Mouse (Mus musculus): ENCODE measurements around the gene Taar7f. TPM values are rescaled to one million over a fixed set of nuclear protein-coding genes. Genes with fewer than 3 reads are reported as not detected.

The Taar7f gene
- polyA plus RNA-seq (2014; fragmentation: Nextera tagmentation; extraction: Ambion mirVana) = not detected in 2 replicates

- H3K4me3 ChIP-seq (ENCODE audit: low read depth, low read length) = no peak within 1 kb of the TSS
- ATAC-seq (ENCODE audit: insufficient number of reproducible peaks, low FRiP score, low TSS enrichment, low read depth) (no peak), DNase-seq (ENCODE audit: low spot score) (no peak)
- no peaks in the 10 kb centered on the region for H3K4me1 ChIP-seq (ENCODE audit: control insufficient read depth, insufficient read depth, low read length)
- no peak within 1 kb of the TSS for H3K9ac ChIP-seq (ENCODE audit: low read length)
- H3K4me2 ChIP-seq (ENCODE audit: low read depth, severe bottlenecking) = no peak within 1 kb of the TSS
- H3K36me3 ChIP-seq (ENCODE audit: control insufficient read depth, insufficient read depth, low read length) = no peaks in the 10 kb centered on the region
- no peaks in the 10 kb centered on the region for H3K9me3 ChIP-seq (ENCODE audit: control insufficient read depth, low read length)
- no peak within 1 kb of the TSS for H3K27ac ChIP-seq (replicated peaks; ENCODE audit: low read depth, low read length)
- H3K27me3 ChIP-seq (ENCODE audit: control insufficient read depth, insufficient read depth, low read length) = no peaks in the 10 kb centered on the region
Measured at GRCm38 (mm10) chr10:24049210-24049609, at the start of gene Taar7f. Taar7f (plus strand) TSS chr10:24049510.

DNA sequence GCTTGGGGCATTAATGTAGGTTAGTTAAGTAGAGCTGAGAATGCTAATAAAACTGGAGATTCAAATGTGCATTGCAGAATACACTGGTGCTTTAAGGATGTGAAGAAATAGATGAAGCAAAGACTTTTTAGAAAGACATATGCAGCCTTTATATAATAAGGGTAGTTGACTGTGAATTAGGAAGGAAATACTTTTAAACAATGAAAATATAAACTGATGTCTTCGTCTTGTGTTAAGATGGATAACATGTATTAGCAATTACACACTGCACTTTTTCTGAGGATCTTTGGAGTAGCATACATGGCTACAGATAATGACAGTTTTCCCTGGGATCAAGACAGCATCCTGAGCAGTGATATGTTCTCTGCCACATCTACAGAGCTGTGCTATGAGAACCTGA lies 49.7 kb upstream of the Taar7f start, which contains the start of gene Taar7b:
Taar7b (plus strand) TSS at position 301 of the 400 bp plus-strand sequence.
- Histone ChIP-seq H3K4me2 (ENCODE audit: low read depth, severe bottlenecking) (no peak within 1 kb of the TSS), H3K4me1 (ENCODE audit: control insufficient read depth, insufficient read depth, low read length) (no peaks in the 10 kb centered on the region), H3K27me3 (ENCODE audit: control insufficient read depth, insufficient read depth, low read length) (no peaks in the 10 kb centered on the region), H3K9ac (ENCODE audit: low read length) (no peak within 1 kb of the TSS), H3K4me3 (ENCODE audit: low read depth, low read length) (no peak within 1 kb of the TSS), H3K9me3 (ENCODE audit: control insufficient read depth, low read length) (no peaks in the 10 kb centered on the region), H3K36me3 (ENCODE audit: control insufficient read depth, insufficient read depth, low read length) (no peaks in the 10 kb centered on the region), H3K27ac (replicated peaks; ENCODE audit: low read depth, low read length) (no peak within 1 kb of the TSS)
- WGBS = 92% methylated on average over 1 of the region's 1 CpGs
- ATAC-seq (ENCODE audit: insufficient number of reproducible peaks, low FRiP score, low TSS enrichment, low read depth) = no peak
- DNase-seq (ENCODE audit: low spot score) = no peak

- no peaks in the 10 kb centered on the region for H3K27me3 ChIP-seq (ENCODE audit: control insufficient read depth, insufficient read depth, low read length)
- 91% methylated on average over 1 of the region's 1 CpGs for WGBS
Measured at GRCm38 (mm10) chr10:24006442-24006841, 42.9 kb upstream of the Taar7f start.

GRCm38 (mm10) chr10:24007034-24007433 lies 42.3 kb upstream of the Taar7f start:
- WGBS = 72% methylated on average over 2 of the region's 2 CpGs
- no peaks in the 10 kb centered on the region for H3K36me3 ChIP-seq (ENCODE audit: control insufficient read depth, insufficient read depth, low read length)
- ATAC-seq (ENCODE audit: insufficient number of reproducible peaks, low FRiP score, low TSS enrichment, low read depth) = no peak
- H3K4me1 ChIP-seq (ENCODE audit: control insufficient read depth, insufficient read depth, low read length) = no peaks in the 10 kb centered on the region
- no peak overlapping the region for H3K27ac ChIP-seq (replicated peaks; ENCODE audit: low read depth, low read length)
- H3K27me3 ChIP-seq (ENCODE audit: control insufficient read depth, insufficient read depth, low read length) = no peaks in the 10 kb centered on the region
- DNase-seq (ENCODE audit: low spot score) = no peak
- no peak overlapping the region for H3K4me2 ChIP-seq (ENCODE audit: low read depth, severe bottlenecking)
- H3K9ac ChIP-seq (ENCODE audit: low read length) = no peak overlapping the region
- H3K4me3 ChIP-seq (ENCODE audit: low read depth, low read length) = no peak overlapping the region
- no peaks in the 10 kb centered on the region for H3K9me3 ChIP-seq (ENCODE audit: control insufficient read depth, low read length)

More at GRCm38 (mm10) chr10:24006442-24006841, 42.9 kb upstream of the Taar7f start:
- Histone ChIP-seq H3K4me3 (ENCODE audit: low read depth, low read length) (no peak overlapping the region), H3K9ac (ENCODE audit: low read length) (no peak overlapping the region), H3K4me1 (ENCODE audit: control insufficient read depth, insufficient read depth, low read length) (no peaks in the 10 kb centered on the region), H3K4me2 (ENCODE audit: low read depth, severe bottlenecking) (no peak overlapping the region), H3K27ac (replicated peaks; ENCODE audit: low read depth, low read length) (no peak overlapping the region), H3K36me3 (ENCODE audit: control insufficient read depth, insufficient read depth, low read length) (no peaks in the 10 kb centered on the region), H3K9me3 (ENCODE audit: control insufficient read depth, low read length) (no peaks in the 10 kb centered on the region)
- no peak for ATAC-seq (ENCODE audit: insufficient number of reproducible peaks, low FRiP score, low TSS enrichment, low read depth)
- DNase-seq (ENCODE audit: low spot score) = no peak

DNA sequence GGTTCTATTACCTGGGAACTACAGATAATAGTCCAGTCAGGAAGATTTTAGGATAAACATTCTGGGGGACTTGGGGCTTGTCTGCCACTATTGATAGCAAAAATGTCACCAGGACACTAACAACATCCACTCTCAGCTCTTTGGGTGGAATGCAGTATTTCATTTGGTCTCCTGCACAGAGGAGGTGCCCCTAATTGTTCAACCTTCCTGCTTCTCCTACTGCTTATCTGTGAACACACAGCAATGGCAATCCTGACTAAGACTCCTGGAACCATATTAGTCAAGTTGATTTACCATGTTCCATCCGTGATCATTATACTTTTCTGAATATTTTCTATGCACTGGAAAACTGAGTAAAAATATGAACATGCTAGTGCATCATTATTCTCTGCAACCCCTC lies 41.2 kb upstream of the Taar7f start:
- no peak for ATAC-seq (ENCODE audit: insufficient number of reproducible peaks, low FRiP score, low TSS enrichment, low read depth)
- no peak overlapping the region for H3K9ac ChIP-seq (ENCODE audit: low read length)
- H3K27me3 ChIP-seq (ENCODE audit: control insufficient read depth, insufficient read depth, low read length) = no peaks in the 10 kb centered on the region
- H3K9me3 ChIP-seq (ENCODE audit: control insufficient read depth, low read length) = no peaks in the 10 kb centered on the region
- 88% methylated on average over 1 of the region's 1 CpGs for WGBS
- no peak for DNase-seq (ENCODE audit: low spot score)
- H3K27ac ChIP-seq (replicated peaks; ENCODE audit: low read depth, low read length) = no peak overlapping the region
- H3K36me3 ChIP-seq (ENCODE audit: control insufficient read depth, insufficient read depth, low read length) = no peaks in the 10 kb centered on the region
- no peak overlapping the region for H3K4me3 ChIP-seq (ENCODE audit: low read depth, low read length)
- no peak overlapping the region for H3K4me2 ChIP-seq (ENCODE audit: low read depth, severe bottlenecking)
- H3K4me1 ChIP-seq (ENCODE audit: control insufficient read depth, insufficient read depth, low read length) = no peaks in the 10 kb centered on the region

DNA sequence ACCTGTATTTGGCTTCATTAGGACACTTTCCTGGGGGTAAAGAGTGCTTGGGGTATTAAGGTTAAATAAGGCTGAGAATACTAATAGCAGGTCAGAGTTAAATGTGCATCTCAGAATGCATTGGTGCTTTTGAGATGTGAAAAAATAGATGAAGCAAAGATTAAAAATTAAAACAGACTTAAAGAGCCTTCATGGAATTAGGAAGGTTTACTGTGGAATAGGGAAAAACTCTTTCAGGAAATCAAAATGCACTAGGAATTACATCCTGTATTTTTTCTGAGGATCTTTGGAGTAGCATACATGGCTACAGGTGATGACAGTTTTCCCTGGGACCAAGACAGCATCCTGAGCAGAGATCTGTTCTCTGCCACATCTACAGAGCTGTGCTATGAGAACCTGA lies 22.4 kb upstream of the Taar7f start, which contains the start of gene Taar7d:
Taar7d (plus strand) TSS at position 301 of the 400 bp plus-strand sequence.
- Histone ChIP-seq H3K9ac (ENCODE audit: low read length) (no peak within 1 kb of the TSS), H3K27me3 (ENCODE audit: control insufficient read depth, insufficient read depth, low read length) (no peaks in the 10 kb centered on the region), H3K4me3 (ENCODE audit: low read depth, low read length) (no peak within 1 kb of the TSS), H3K4me2 (ENCODE audit: low read depth, severe bottlenecking) (no peak within 1 kb of the TSS), H3K4me1 (ENCODE audit: control insufficient read depth, insufficient read depth, low read length) (no peaks in the 10 kb centered on the region), H3K27ac (replicated peaks; ENCODE audit: low read depth, low read length) (no peak within 1 kb of the TSS), H3K9me3 (ENCODE audit: control insufficient read depth, low read length) (no peaks in the 10 kb centered on the region), H3K36me3 (ENCODE audit: control insufficient read depth, insufficient read depth, low read length) (no peaks in the 10 kb centered on the region)
- DNase-seq (ENCODE audit: low spot score) (no peak), ATAC-seq (ENCODE audit: insufficient number of reproducible peaks, low FRiP score, low TSS enrichment, low read depth) (no peak)

GRCm38 (mm10) chr10:24031347-24031746 lies 18.0 kb upstream of the Taar7f start:
- H3K4me3 ChIP-seq (ENCODE audit: low read depth, low read length) = no peak overlapping the region
- ATAC-seq (ENCODE audit: insufficient number of reproducible peaks, low FRiP score, low TSS enrichment, low read depth) = no peak
- no peak for DNase-seq (ENCODE audit: low spot score)

DNA sequence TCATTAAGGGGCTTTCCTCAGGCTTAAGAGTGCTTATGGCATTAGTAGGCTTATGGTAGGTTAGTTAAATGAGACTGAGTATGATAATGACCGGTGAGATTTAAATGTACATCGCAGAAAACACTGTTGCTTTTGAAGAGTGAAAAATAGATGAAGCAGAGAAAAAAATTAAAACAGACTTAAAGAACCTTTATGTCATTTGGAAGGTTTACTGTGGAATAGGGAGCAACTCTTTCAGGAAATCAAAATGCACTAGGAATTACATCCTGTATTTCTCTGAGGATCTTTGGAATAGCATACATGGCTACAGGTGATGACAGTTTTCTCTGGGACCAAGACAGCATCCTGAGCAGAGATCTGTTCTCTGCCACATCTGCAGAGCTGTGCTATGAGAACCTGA lies 12.0 kb upstream of the Taar7f start, which contains the start of gene Taar7e:
Taar7e (plus strand) TSS at position 301 of the 400 bp plus-strand sequence.
- ATAC-seq (ENCODE audit: insufficient number of reproducible peaks, low FRiP score, low TSS enrichment, low read depth) = no peak
- Histone ChIP-seq H3K36me3 (ENCODE audit: control insufficient read depth, insufficient read depth, low read length) (no peaks in the 10 kb centered on the region), H3K4me1 (ENCODE audit: control insufficient read depth, insufficient read depth, low read length) (no peaks in the 10 kb centered on the region), H3K9me3 (ENCODE audit: control insufficient read depth, low read length) (no peaks in the 10 kb centered on the region), H3K27ac (replicated peaks; ENCODE audit: low read depth, low read length) (no peak within 1 kb of the TSS), H3K4me2 (ENCODE audit: low read depth, severe bottlenecking) (no peak within 1 kb of the TSS), H3K4me3 (ENCODE audit: low read depth, low read length) (no peak within 1 kb of the TSS), H3K27me3 (ENCODE audit: control insufficient read depth, insufficient read depth, low read length) (no peaks in the 10 kb centered on the region), H3K9ac (ENCODE audit: low read length) (no peak within 1 kb of the TSS)
- WGBS = 91% methylated on average over 2 of the region's 2 CpGs
- DNase-seq (ENCODE audit: low spot score) = no peak

More at GRCm38 (mm10) chr10:24031347-24031746, 18.0 kb upstream of the Taar7f start:
- Histone ChIP-seq H3K4me1 (ENCODE audit: control insufficient read depth, insufficient read depth, low read length) (no peaks in the 10 kb centered on the region), H3K9ac (ENCODE audit: low read length) (no peak overlapping the region), H3K36me3 (ENCODE audit: control insufficient read depth, insufficient read depth, low read length) (no peaks in the 10 kb centered on the region), H3K4me2 (ENCODE audit: low read depth, severe bottlenecking) (no peak overlapping the region), H3K27ac (replicated peaks; ENCODE audit: low read depth, low read length) (no peak overlapping the region), H3K9me3 (ENCODE audit: control insufficient read depth, low read length) (no peaks in the 10 kb centered on the region), H3K27me3 (ENCODE audit: control insufficient read depth, insufficient read depth, low read length) (no peaks in the 10 kb centered on the region)

Measured in limb, embryonic 11.5 days (tissue).